Comparison of ENCODE assay signal across 10 mouse cellular contexts in genomic region chr19:9072157-9072530, GRCm38 (mm10). TPM values are rescaled to one million over a fixed set of nuclear protein-coding genes. Genes with fewer than 3 reads are reported as not detected.
A peak's percentile ranks its signal among the peaks of the same experiment; 100 is the strongest.
DNase-seq lines count a peak whose midpoint lies in the region; ATAC-seq and TF ChIP-seq lines count a peak whose summit lies in the region.
"Had no signal": no experiment of that assay in that cellular context is flagged by ENCODE, and none has a peak within 500 bp of the region (broad histone marks: within the 10 kb centered on the region; RNA-seq: fewer than 3 reads in every experiment).

No protein-coding gene starts in this region.

- no peak for ATAC-seq in kidney, embryonic 15.5 days (replicated peaks; ENCODE audit: low FRiP score)

- TF ChIP-seq POLR2A in bone marrow macrophage, adult 2 months (IDR thresholded peaks at IDR 0.05; ENCODE audit: borderline replicate concordance, low read depth, low read length), result no peak
- TF ChIP-seq POLR2A in embryonic fibroblast, embryonic 13.5 days (IDR thresholded peaks at IDR 0.05; ENCODE audit: low read depth, low read length), result no peak

- peak overlapping the region; percentile 77; the same call in 1 of the 2 replicates for H3K27ac ChIP-seq in kidney, embryonic 15.5 days
- H3K27ac ChIP-seq in bone marrow macrophage, adult 2 months (ENCODE audit: insufficient read depth, low read depth, low read length), result peak overlapping the region; percentile 98
- peak overlapping the region; percentile 83 for H3K27ac ChIP-seq in embryonic fibroblast, embryonic 13.5 days (ENCODE audit: insufficient read depth, low read length)
- peak overlapping the region; percentile 99 for H3K27ac ChIP-seq in macrophage

- H3K36me3 ChIP-seq in kidney, embryonic 15.5 days, result no peaks in the 10 kb centered on the region
- H3K36me3 ChIP-seq in macrophage (ENCODE audit: inconsistent target), result no peaks in the 10 kb centered on the region

- no peak overlapping the region for H3K4me2 ChIP-seq in kidney, embryonic 15.5 days

- H3K27me3 ChIP-seq in kidney, embryonic 15.5 days, result no peaks in the 10 kb centered on the region

- no peaks in the 10 kb centered on the region for H3K79me2 ChIP-seq in macrophage (ENCODE audit: inconsistent target)

- TF ChIP-seq CTCF in bone marrow macrophage, adult 2 months (IDR thresholded peaks at IDR 0.05; ENCODE audit: low read depth, low read length), result no peak
- no peak for TF ChIP-seq CTCF in embryonic fibroblast, embryonic 13.5 days (IDR thresholded peaks at IDR 0.05; ENCODE audit: borderline replicate concordance, insufficient read depth, low read length)

- no peaks in the 10 kb centered on the region for H3K9me3 ChIP-seq in kidney, embryonic 15.5 days (replicated peaks)

- DNase-seq in kidney, adult 18-20 months, result no peak
- no peak for DNase-seq in spleen, adult 18-20 months
- no peak for DNase-seq in adrenal gland, postnatal 36 days

- H3K4me1 ChIP-seq in kidney, embryonic 15.5 days, result peaks cover 40% of the 10 kb centered on the region
- peaks cover 84% of the 10 kb centered on the region for H3K4me1 ChIP-seq in bone marrow macrophage, adult 2 months (ENCODE audit: control insufficient read depth, insufficient read depth, low read length)
- peaks cover 36% of the 10 kb centered on the region for H3K4me1 ChIP-seq in embryonic fibroblast, embryonic 13.5 days (ENCODE audit: control insufficient read depth, insufficient read depth, low read length)

- H3K4me3 ChIP-seq in kidney, embryonic 15.5 days (replicated peaks), result no peak overlapping the region
- no peak overlapping the region for H3K4me3 ChIP-seq in bone marrow macrophage, adult 2 months (ENCODE audit: insufficient read depth, low read length)
- H3K4me3 ChIP-seq in embryonic fibroblast, embryonic 13.5 days (ENCODE audit: insufficient read depth, low read length), result no peak overlapping the region
- no peak overlapping the region for H3K4me3 ChIP-seq in macrophage (ENCODE audit: inconsistent target)
- H3K4me3 ChIP-seq: erythroblast, embryonic 14.5 days had no signal

- WGBS in kidney, embryonic 15.5 days, result 56% methylated on average over 2 of the region's 2 CpGs
- WGBS in macrophage (ENCODE audit: missing documents), result 69% methylated on average over 2 of the region's 2 CpGs

- H3K9ac ChIP-seq in kidney, embryonic 15.5 days, result no peak overlapping the region

RNA-seq across cellular contexts. Expression of gene Scgb1a1, which starts 15.6 kb away (rescaled TPM):
- polyA plus RNA-seq in kidney, embryonic 15.5 days (2015; fragmentation: Nextera tagmentation; extraction: Ambion mirVana), result not detected in 2 replicates
- polyA plus RNA-seq in bone marrow macrophage, adult 2 months (2012; ENCODE audit: insufficient read depth, insufficient read length, missing spikeins), result not detected in 2 replicates
- polyA plus RNA-seq in embryonic fibroblast, embryonic 13.5 days (2011; ENCODE audit: insufficient read length, low read depth, missing spikeins), result not detected in 2 replicates
- total RNA-seq in macrophage (2018; cell fraction: chromatin; rRNA removed), result not detected
- not detected for total RNA-seq in macrophage (2018; cell fraction: cytosol; rRNA removed)
- not detected for total RNA-seq in macrophage (2018; cell fraction: nucleus; rRNA removed)
- polyA plus RNA-seq in macrophage (2018), result not detected in 3 replicates
- not detected for total RNA-seq in adrenal gland, postnatal 36 days (2021)
- total RNA-seq: ES-E14; monocyte, adult 5-6 weeks had no signal
- polyA plus RNA-seq: erythroblast, embryonic 14.5 days had no signal
